Mouse (Mus musculus) skeletal muscle tissue, postnatal 0 days (tissue): ENCODE data around the gene Ppp1r14c. TPM values are rescaled to one million over a fixed set of nuclear protein-coding genes. Genes with fewer than 3 reads are reported as not detected.

ENCODE experiments used
- microRNA-seq, 2 experiments: library from miRNA; unstranded; fragments of <30 nt; microRNA quantifications; one replicate each; pipeline ENCODE4; 2016
- polyA plus RNA-seq: library from polyadenylated mRNA; unstranded; fragments of >200 nt; fragmentation: Nextera tagmentation; extraction: Ambion mirVana; gene quantifications from 2 replicates; pipeline ENCODE4 v1.2.1, GENCODE M21; 2015

Ppp1r14c gene
- polyA plus RNA-seq = 113 TPM in 2 replicates

GRCm38 (mm10) chr10:3366036-3366869 lies at the start of gene Ppp1r14c:
Gene Ppp1r14c, plus strand, starts transcription at chr10:3366057.

Small RNA genes lying within 50 kb of the gene (microRNA-seq; reads per million reads assigned to microRNA genes)
- 0 reads per million in 2 experiments for gene Gm24482

Other genes starting within 250 kb of the Ppp1r14c start
- gene H60c, start 98.3 kb upstream of the Ppp1r14c start, polyA plus RNA-seq = 1.4 TPM in 1 of 2 replicates, not detected in the other
- gene Iyd, start 174.2 kb downstream of the Ppp1r14c start, polyA plus RNA-seq = 0.16 and 0.21 TPM in 2 replicates